Mouse (Mus musculus) myocyte (in vitro differentiated cells): ENCODE data around the gene Gng7.

Source experiments
- CEBPB ChIP-seq: IDR thresholded peaks from 2 replicates; pipeline ENCODE4 v1.6.1; 2011; ENCODE audit warnings: mild to moderate bottlenecking, moderate library complexity; ENCODE audit not compliant: poor library complexity, insufficient read depth, severe bottlenecking
- E2F4 ChIP-seq: IDR thresholded peaks from one replicate; pipeline ENCODE4 v1.6.1; 2011; ENCODE audit warnings: mild to moderate bottlenecking, control low read depth, moderate library complexity; ENCODE audit not compliant: insufficient read depth
- MAX ChIP-seq: IDR thresholded peaks from one replicate; pipeline ENCODE4 v1.6.1; 2011; ENCODE audit warnings: low read depth, mild to moderate bottlenecking, control low read depth
- MYOD1 ChIP-seq, 3 experiments: IDR thresholded peaks; one replicate each; pipeline ENCODE4 v1.6.1; 2011; ENCODE audit warnings: control low read depth in 2 of 3, low read depth in 2 of 3, mild to moderate bottlenecking in 2 of 3, moderate library complexity in 1 of 3; ENCODE audit not compliant: insufficient read length in 2 of 3, control insufficient read depth in 1 of 3
- MYOG ChIP-seq, 3 experiments: IDR thresholded peaks; one replicate each; pipeline ENCODE4 v1.6.1; 2011; ENCODE audit warnings: control low read depth in 2 of 3, low read depth in 2 of 3, mild to moderate bottlenecking in 2 of 3; ENCODE audit not compliant: insufficient read length in 2 of 3, control insufficient read depth in 1 of 3, insufficient read depth in 1 of 3
- POLR2A ChIP-seq: IDR thresholded peaks from one replicate; pipeline ENCODE4 v1.6.1; 2011; ENCODE audit warnings: low read depth, mild to moderate bottlenecking, control low read depth, moderate library complexity; ENCODE audit not compliant: insufficient read length
- POLR2AphosphoS2 ChIP-seq: IDR thresholded peaks from one replicate; pipeline ENCODE4 v1.6.1; 2011; ENCODE audit warnings: low read depth, control low read depth; ENCODE audit not compliant: insufficient read length
- REST ChIP-seq: IDR thresholded peaks from one replicate; pipeline ENCODE4 v1.6.1; 2011; ENCODE audit warnings: mild to moderate bottlenecking, control low read depth, moderate library complexity; ENCODE audit not compliant: insufficient read depth, insufficient read length
- SRF ChIP-seq: IDR thresholded peaks from one replicate; pipeline ENCODE4 v1.6.1; 2011; ENCODE audit warnings: low read depth; ENCODE audit not compliant: control insufficient read depth, insufficient read length
- TCF12 ChIP-seq: IDR thresholded peaks from one replicate; pipeline ENCODE4 v1.6.1; 2011; ENCODE audit warnings: mild to moderate bottlenecking, control low read depth; ENCODE audit not compliant: poor library complexity, insufficient read depth, severe bottlenecking
- TCF3 ChIP-seq: IDR thresholded peaks from one replicate; pipeline ENCODE4 v1.6.1; 2011; ENCODE audit warnings: low read depth, control low read depth; ENCODE audit not compliant: insufficient read length
- USF1 ChIP-seq: IDR thresholded peaks from one replicate; pipeline ENCODE4 v1.6.1; 2011; ENCODE audit warnings: low read depth, mild to moderate bottlenecking, control low read depth, moderate library complexity

DNA sequence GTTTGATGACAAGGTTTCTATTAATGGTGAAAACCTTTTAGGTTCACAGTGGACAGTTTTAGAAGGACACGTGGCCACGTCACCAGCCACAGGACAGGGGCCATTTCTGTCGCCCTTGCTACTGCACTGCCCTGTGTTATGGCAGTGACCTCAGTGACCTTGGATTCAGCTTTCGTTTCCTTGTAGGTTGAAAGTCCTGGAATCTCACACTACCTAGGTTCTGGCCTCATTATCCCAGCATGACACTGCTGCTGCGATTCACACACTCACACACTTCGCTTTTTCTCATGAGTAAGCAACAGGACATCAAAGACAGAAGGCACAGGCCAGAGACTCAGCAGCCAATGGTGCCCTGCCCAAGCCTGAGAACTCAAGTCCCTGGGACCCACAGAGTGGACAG is 57.8 kb downstream of the Gng7 start:
- TF ChIP-seq POLR2A, result no peak
- no peak for TF ChIP-seq USF1
- no peak for TF ChIP-seq SRF
- no peak for TF ChIP-seq POLR2AphosphoS2
- no peak for TF ChIP-seq MAX
- no peak for TF ChIP-seq TCF12
- TF ChIP-seq MYOG (IDR thresholded peaks at IDR 0.05; ENCODE audit: control insufficient read depth in 1 of 3, insufficient read depth in 1 of 3, insufficient read length in 2 of 3, low read depth in 2 of 3), result no peak
- TF ChIP-seq CEBPB, result no peak
- TF ChIP-seq TCF3, result no peak
- TF ChIP-seq MYOD1 (IDR thresholded peaks at IDR 0.05; ENCODE audit: control insufficient read depth in 1 of 3, insufficient read length in 2 of 3, low read depth in 2 of 3), result no peak
- TF ChIP-seq REST, result no peak
- TF ChIP-seq E2F4, result no peak
